Mouse (Mus musculus): Measurements from ENCODE around the gene Dock9. TPM values are rescaled to one million over a fixed set of nuclear protein-coding genes. Genes with fewer than 3 reads are reported as not detected.

Gene Dock9
- polyA plus RNA-seq, 1 experiment: 5.2 TPM

DNA sequence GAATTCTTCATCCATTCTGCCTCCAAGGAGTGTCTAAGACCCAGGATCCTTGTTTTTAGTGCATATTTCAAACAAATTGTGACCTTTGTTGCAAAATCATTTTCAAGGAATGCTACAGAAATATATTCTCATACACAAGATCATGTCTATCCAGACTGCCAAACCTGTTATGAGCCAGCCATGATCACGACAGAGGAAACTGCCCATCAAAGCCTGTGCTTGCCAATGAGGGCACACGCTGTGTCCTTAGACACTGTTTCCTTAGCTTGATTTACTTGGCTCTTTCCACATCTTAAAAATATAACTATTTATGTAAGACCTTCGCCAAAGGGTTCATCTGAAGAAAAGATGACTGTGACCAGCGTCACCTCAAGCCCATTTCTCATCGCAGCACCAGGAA, 127.6 kb downstream of the Dock9 start:
- WGBS: 44% methylated on average over 5 of the region's 5 CpGs
- Histone ChIP-seq H3K4me1 (ENCODE audit: control insufficient read depth, insufficient read depth, low read length) (no peaks in the 10 kb centered on the region), H3K4me3 (replicated peaks; ENCODE audit: control insufficient read depth, low read depth, low read length) (no peak overlapping the region), H3K27ac (ENCODE audit: control insufficient read depth, insufficient read depth, low read depth, low read length, poor library complexity) (no peak overlapping the region)
- TF ChIP-seq CTCF (IDR thresholded peaks at IDR 0.05; ENCODE audit: control insufficient read depth, insufficient read depth, low read length) (no peak), POLR2A (IDR thresholded peaks at IDR 0.05; ENCODE audit: borderline replicate concordance, control insufficient read depth, low read depth, low read length) (no peak)

DNA sequence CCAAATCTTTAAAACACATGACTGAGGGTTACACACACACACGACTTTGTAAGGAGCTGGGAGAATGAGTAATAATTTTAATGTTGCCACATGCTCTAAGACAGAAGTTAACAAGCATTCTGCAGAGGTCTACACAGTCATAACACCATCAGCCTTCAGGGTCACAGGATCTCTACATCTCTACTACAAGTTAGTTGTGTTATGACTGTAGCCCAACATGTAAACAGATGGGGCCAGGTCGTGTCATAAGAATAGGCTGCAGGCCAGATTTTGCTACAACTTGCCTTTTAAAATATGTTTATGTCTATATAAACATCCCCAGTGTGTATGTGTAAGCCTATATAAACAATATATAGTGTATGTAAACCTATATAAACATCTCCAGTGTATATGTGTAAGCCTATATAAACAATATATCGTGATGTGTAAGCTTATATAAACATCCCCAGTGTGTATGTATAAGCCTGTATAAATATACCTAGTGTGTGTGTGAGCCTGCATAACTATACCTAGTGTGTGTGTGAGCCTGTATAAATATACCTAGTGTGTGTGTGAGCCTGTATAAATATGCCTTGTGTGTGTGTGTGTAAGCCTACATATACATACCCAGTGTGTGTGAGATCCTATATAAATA, 130.9 kb downstream of the Dock9 start:
- WGBS: 76% methylated on average over 3 of the region's 3 CpGs
- Histone ChIP-seq H3K4me1 (ENCODE audit: control insufficient read depth, insufficient read depth, low read length) (no peaks in the 10 kb centered on the region), H3K27ac (ENCODE audit: control insufficient read depth, insufficient read depth, low read depth, low read length, poor library complexity) (no peak overlapping the region), H3K4me3 (replicated peaks; ENCODE audit: control insufficient read depth, low read depth, low read length) (no peak overlapping the region)
- TF ChIP-seq POLR2A (IDR thresholded peaks at IDR 0.05; ENCODE audit: borderline replicate concordance, control insufficient read depth, low read depth, low read length): no peak
- no peak for TF ChIP-seq CTCF (IDR thresholded peaks at IDR 0.05; ENCODE audit: control insufficient read depth, insufficient read depth, low read length)

DNA sequence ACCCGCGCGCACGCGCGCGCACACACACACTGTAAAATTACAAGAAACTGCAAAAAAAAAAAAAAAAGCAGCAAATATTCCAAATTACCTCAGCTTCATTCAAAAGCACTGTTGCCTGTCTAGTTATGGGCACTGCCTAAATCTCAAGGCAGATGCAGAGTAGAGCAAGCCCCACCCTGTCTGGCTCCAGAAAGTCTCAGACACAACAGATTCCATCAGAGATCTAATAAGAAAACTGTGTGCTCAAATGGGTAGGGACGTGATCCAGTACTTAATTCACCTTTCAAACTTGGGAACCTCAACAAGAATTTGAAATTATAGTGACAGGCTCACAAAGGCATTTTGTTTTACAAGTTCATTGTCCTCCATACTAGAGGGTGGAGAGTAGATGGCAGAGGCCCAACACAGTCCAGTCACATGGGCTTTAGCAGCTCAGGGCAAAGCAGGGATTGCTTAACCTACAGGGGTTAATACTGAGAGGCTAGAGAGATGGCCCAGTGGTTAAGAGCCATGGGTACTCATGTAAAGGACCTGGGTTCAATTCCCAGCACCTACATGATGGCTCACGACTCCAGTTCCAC, 131.9 kb downstream of the Dock9 start:
- no peak for TF ChIP-seq POLR2A (IDR thresholded peaks at IDR 0.05; ENCODE audit: borderline replicate concordance, control insufficient read depth, low read depth, low read length)
- TF ChIP-seq CTCF (IDR thresholded peaks at IDR 0.05; ENCODE audit: control insufficient read depth, insufficient read depth, low read length): no peak
- Histone ChIP-seq H3K4me3 (replicated peaks; ENCODE audit: control insufficient read depth, low read depth, low read length) (no peak overlapping the region), H3K27ac (ENCODE audit: control insufficient read depth, insufficient read depth, low read depth, low read length, poor library complexity) (no peak overlapping the region), H3K4me1 (ENCODE audit: control insufficient read depth, insufficient read depth, low read length) (no peaks in the 10 kb centered on the region)
- WGBS: 92% methylated on average over 9 of the region's 9 CpGs

DNA sequence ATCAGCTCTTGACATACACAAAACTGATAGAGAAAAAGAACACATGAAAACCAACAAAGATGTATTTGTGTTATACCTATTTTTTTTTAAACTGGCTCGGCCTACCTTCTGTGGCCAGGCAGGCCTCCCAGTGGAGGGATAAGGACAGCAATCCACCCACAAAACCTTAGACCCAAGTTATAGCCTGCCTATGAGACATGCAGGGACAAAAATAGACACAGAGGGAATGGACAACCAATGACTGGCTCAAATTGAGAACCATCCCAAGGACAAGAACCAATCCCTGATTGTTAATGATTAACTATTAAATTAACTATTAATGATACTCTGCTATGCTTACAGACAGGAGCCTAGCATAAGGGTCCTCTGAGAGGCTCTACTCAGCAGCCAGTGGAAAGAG, 133.7 kb downstream of the Dock9 start:
- 87% methylated on average over 1 of the region's 1 CpGs for WGBS
- TF ChIP-seq CTCF (IDR thresholded peaks at IDR 0.05; ENCODE audit: control insufficient read depth, insufficient read depth, low read length): no peak
- TF ChIP-seq POLR2A (IDR thresholded peaks at IDR 0.05; ENCODE audit: borderline replicate concordance, control insufficient read depth, low read depth, low read length): no peak
- no peak overlapping the region for H3K27ac ChIP-seq (ENCODE audit: control insufficient read depth, insufficient read depth, low read depth, low read length, poor library complexity)
- no peaks in the 10 kb centered on the region for H3K4me1 ChIP-seq (ENCODE audit: control insufficient read depth, insufficient read depth, low read length)
- H3K4me3 ChIP-seq (replicated peaks; ENCODE audit: control insufficient read depth, low read depth, low read length): no peak overlapping the region

DNA sequence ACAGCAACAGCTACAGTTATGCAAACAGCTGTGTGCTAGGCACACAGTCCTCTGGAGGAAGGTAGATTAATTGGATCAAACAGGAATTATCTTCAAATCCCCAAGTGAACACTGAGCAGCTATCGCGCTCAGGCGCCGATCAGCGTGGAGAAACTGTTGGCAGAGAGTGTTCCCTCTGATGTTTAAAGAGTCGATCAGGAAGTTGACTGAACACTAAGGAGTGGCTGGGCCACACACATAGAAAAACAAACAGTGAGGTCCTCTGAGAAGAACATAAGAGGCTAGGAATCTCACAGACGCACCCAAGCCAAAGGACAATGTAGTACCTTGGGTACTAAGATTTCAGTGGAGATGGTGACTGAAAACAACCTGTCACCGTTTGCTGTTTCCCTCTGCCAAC, 136.7 kb downstream of the Dock9 start:
- Histone ChIP-seq H3K4me3 (replicated peaks; ENCODE audit: control insufficient read depth, low read depth, low read length) (no peak overlapping the region), H3K4me1 (ENCODE audit: control insufficient read depth, insufficient read depth, low read length) (no peaks in the 10 kb centered on the region), H3K27ac (ENCODE audit: control insufficient read depth, insufficient read depth, low read depth, low read length, poor library complexity) (no peak overlapping the region)
- WGBS: 81% methylated on average over 8 of the region's 8 CpGs
- TF ChIP-seq POLR2A (IDR thresholded peaks at IDR 0.05; ENCODE audit: borderline replicate concordance, control insufficient read depth, low read depth, low read length): no peak

DNA sequence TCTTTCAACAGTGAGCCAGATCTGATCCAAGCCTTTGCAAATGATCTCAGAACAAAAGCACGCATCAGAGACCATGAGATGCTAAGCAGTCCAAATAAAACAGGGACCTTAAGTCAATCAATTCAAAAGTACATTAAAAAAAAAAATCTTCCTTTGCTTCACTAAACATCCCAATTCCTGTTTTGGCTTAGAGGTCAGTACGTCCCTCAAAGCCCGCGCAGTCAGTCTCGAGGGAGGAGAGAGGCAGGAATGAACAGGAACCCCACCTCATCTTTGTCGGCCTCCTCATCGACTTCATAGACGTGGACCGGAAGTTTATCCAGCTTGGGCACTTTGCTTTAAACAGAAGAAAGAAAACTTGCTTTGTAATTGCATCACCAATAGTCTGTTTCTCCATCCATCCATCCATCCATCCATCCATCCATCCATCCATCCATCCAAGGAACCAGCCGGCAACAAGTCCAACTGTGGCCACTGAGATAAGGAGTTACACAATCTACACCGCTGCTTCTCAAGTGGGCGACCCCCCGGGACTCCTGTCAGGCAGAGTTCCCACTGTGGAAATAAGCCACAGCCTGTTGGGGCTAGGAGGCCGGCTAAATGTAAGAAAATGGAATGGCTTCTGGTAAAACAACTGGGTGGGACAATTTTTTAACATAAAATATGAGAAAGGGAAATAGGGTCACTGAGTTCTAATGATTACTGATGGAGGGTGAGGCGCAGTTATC, 137.3 kb downstream of the Dock9 start:
- no peak for TF ChIP-seq POLR2A (IDR thresholded peaks at IDR 0.05; ENCODE audit: borderline replicate concordance, control insufficient read depth, low read depth, low read length)
- TF ChIP-seq CTCF (IDR thresholded peaks at IDR 0.05; ENCODE audit: control insufficient read depth, insufficient read depth, low read length): no peak
- H3K4me3 ChIP-seq (replicated peaks; ENCODE audit: control insufficient read depth, low read depth, low read length): no peak overlapping the region
- 78% methylated on average over 15 of the region's 15 CpGs for WGBS
- no peaks in the 10 kb centered on the region for H3K4me1 ChIP-seq (ENCODE audit: control insufficient read depth, insufficient read depth, low read length)
- H3K27ac ChIP-seq (ENCODE audit: control insufficient read depth, insufficient read depth, low read depth, low read length, poor library complexity): no peak overlapping the region

DNA sequence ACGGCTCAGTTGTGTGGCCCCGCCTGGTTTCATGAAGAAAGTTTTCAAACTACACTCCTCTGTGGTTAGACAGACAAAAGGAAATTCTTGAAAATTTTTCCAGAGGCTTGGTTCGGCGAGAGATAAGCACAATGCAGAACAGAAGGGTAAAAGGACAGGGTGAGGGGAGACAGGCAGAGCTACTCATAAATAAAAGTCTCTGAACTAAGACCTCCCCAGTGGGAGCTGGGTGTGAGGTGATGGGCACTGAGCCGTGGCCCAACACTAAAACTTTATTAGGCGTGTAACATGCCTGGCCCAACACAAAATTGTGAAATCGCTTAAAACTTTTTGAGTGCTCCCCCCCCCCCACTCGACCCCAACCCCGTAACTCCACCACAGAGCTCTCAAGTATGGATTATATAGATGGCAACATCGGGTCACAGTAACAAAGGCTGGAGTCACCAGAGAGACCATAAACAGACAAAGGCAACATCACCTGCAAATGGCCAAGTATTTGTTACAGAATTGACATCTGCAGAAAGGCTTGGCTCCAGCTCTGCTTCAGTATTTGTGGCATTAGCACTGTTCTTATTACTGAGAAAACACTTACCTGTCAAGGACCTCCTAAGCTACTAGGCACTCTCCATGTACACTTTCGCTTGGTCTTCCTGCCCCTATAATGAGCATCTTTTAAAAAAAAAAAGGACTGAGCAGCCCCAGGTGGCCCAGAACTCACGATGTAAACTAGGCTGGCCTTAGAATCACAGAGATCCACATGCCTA, 138.4 kb downstream of the Dock9 start:
- Histone ChIP-seq H3K4me3 (replicated peaks; ENCODE audit: control insufficient read depth, low read depth, low read length) (no peak overlapping the region), H3K4me1 (ENCODE audit: control insufficient read depth, insufficient read depth, low read length) (no peaks in the 10 kb centered on the region), H3K27ac (ENCODE audit: control insufficient read depth, insufficient read depth, low read depth, low read length, poor library complexity) (no peak overlapping the region)
- WGBS: 59% methylated on average over 12 of the region's 12 CpGs
- no peak for TF ChIP-seq POLR2A (IDR thresholded peaks at IDR 0.05; ENCODE audit: borderline replicate concordance, control insufficient read depth, low read depth, low read length)
- TF ChIP-seq CTCF (IDR thresholded peaks at IDR 0.05; ENCODE audit: control insufficient read depth, insufficient read depth, low read length): no peak

DNA sequence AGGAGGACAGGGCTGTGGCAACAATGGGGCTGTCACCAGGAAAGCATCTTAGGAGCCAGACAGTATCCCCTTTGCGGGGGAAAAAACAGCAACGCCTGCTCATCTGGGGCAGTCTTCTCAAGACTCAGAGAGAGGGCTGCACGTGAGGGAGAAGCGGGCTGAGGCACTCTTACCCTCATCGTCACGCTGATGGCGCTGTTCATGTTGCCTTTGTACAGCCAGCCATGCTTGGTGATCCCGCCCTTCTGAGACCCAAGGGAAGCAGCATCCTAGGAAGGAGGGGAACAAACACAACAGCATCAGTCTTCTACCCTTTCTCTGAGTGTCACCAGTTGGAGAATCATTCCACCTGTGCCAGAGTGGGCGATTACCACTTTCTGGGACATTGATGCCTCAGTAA, 139.1 kb downstream of the Dock9 start:
- TF ChIP-seq CTCF (IDR thresholded peaks at IDR 0.05; ENCODE audit: control insufficient read depth, insufficient read depth, low read length) (no peak), POLR2A (IDR thresholded peaks at IDR 0.05; ENCODE audit: borderline replicate concordance, control insufficient read depth, low read depth, low read length) (no peak)

More for the DNA sequence above, 139.1 kb downstream of the Dock9 start:
- Histone ChIP-seq H3K4me1 (ENCODE audit: control insufficient read depth, insufficient read depth, low read length) (no peaks in the 10 kb centered on the region), H3K27ac (ENCODE audit: control insufficient read depth, insufficient read depth, low read depth, low read length, poor library complexity) (no peak overlapping the region), H3K4me3 (replicated peaks; ENCODE audit: control insufficient read depth, low read depth, low read length) (no peak overlapping the region)
- WGBS: 85% methylated on average over 9 of the region's 9 CpGs
